ENCODE assay signal across 8 mouse cellular contexts in the genomic region with DNA sequence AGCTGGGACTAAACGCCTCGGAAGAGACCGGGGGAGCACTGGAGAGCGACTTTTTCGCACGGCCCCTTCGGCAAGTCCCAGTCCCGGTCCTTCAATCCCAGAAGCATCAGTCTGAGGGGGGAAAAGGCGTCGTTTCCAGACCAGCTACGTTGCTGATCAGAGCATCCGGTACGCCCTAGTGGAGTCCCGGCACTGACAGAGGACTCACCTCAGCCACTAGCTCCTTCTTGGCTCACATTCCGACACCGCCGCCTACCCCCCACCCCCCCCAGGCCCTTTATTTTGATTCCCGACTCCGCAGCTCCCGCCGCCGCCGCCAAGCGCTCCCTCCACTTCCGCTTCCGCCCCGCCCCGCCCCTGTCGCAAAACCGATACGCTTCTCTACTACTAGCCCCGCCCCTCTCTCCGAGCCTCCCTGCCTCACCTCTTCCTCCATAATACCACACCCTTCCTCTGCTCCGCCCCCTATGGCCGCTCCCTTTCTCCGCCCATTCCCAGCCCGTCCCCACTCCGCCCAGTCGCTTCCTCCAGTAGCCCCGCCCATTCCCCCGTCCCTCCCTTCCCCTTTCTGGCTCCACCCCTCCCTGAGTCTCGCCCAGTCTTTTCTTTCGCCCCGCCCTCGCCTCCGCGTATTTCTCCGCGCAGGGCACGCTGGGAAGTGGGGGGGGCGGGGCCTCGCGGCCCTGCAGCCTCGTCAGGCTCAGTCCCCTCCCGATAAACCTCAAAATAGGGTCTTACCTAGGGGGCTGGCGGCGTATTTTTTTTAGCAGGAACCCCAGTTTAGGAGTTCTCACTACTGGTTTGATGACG. TPM values are rescaled to one million over a fixed set of nuclear protein-coding genes. Genes with fewer than 3 reads are reported as not detected.
DNase-seq lines count a peak whose midpoint lies in the region; ATAC-seq lines count a peak whose summit lies in the region.

No protein-coding gene starts in this region.

- H3K9ac ChIP-seq in intestine, embryonic 14.5 days (ENCODE audit: low read length) = peak overlapping the region; percentile 88

- ATAC-seq in intestine, embryonic 14.5 days (replicated peaks; ENCODE audit: low FRiP score, low TSS enrichment, low read depth) = peak; percentile 92

- H3K4me2 ChIP-seq in intestine, embryonic 14.5 days (ENCODE audit: low read length) = peak overlapping the region; percentile 80

- peaks cover 7% of the 10 kb centered on the region; the same call in 1 of the 2 replicates for H3K4me1 ChIP-seq in intestine, embryonic 14.5 days (replicated peaks; ENCODE audit: control insufficient read depth, insufficient read depth, low read length)

- peak overlapping the region; percentile 79 for H3K4me3 ChIP-seq in intestine, embryonic 14.5 days (ENCODE audit: low read depth, low read length)

- H3K36me3 ChIP-seq in intestine, embryonic 14.5 days (ENCODE audit: control insufficient read depth, insufficient read depth, low read length) = 0 out of 2 replicates have a peak, but pooled peaks cover 4% of the 10 kb centered on the region

- intact Hi-C loops in left cerebral cortex, postnatal 14 days (cut with DNase I) = loop anchor here (1.0 kb wide), 1 partner anchor 256 kb away; a partner anchor contains a TSS

- DNase-seq in adrenal gland, adult 18-20 months (ENCODE audit: low spot score in 2 of 2) = peak; percentile 94 to 96
- peak; percentile 99 for DNase-seq in embryo, embryonic 11 days
- peak; percentile 100 for DNase-seq in gastrocnemius, postnatal 25 days
- peak; percentile 99 for DNase-seq in intestine, embryonic 14.5 days (ENCODE audit: low spot score)
- peak; percentile 98 to 100 for DNase-seq in left cerebral cortex, postnatal 14 days (ENCODE audit: low spot score in 2 of 2)
- DNase-seq in mesoderm, embryonic 11.5 days (ENCODE audit: low read depth, low spot score) = peak; percentile 99
- peak; percentile 99 for DNase-seq in right cerebral cortex, postnatal 36 days (ENCODE audit: low spot score in 2 of 2)
- DNase-seq in yolk sac, embryonic 10.5 days (ENCODE audit: low spot score) = peak; percentile 100

- WGBS in intestine, embryonic 14.5 days = under 1% methylated on average over 53 of the region's 58 CpGs

- no peaks in the 10 kb centered on the region for H3K27me3 ChIP-seq in intestine, embryonic 14.5 days (replicated peaks; ENCODE audit: control insufficient read depth, insufficient read depth, low read length)

- no peaks in the 10 kb centered on the region for H3K9me3 ChIP-seq in intestine, embryonic 14.5 days (ENCODE audit: control insufficient read depth, low read length)

- peak overlapping the region; percentile 98 for H3K27ac ChIP-seq in intestine, embryonic 14.5 days (ENCODE audit: low read depth)

RNA-seq across cellular contexts. Expression of a gene that starts 3.9 kb away (rescaled TPM):
- 10 to 100 TPM; 37.1 to 39.2 TPM for total RNA-seq in adrenal gland, adult 18-20 months (2021)
- 10 to 100 TPM; 24.3 to 27.0 TPM for total RNA-seq in gastrocnemius, postnatal 25 days (2021)
- 90.8 and 98.4 TPM in 2 replicates for polyA plus RNA-seq in intestine, embryonic 14.5 days (2014; fragmentation: Nextera tagmentation; extraction: Ambion mirVana)
- 10 to 100 TPM; 16.8 to 17.7 TPM for total RNA-seq in left cerebral cortex, postnatal 14 days (2021)

RNA-seq across cellular contexts. Expression of a gene that starts 4.0 kb away (rescaled TPM):
- 100 to 1,000 TPM; 124 to 141 TPM for total RNA-seq in adrenal gland, adult 18-20 months (2021)
- 10 to 100 TPM; 16.4 to 18.7 TPM for total RNA-seq in gastrocnemius, postnatal 25 days (2021)
- polyA plus RNA-seq in intestine, embryonic 14.5 days (2014; fragmentation: Nextera tagmentation; extraction: Ambion mirVana) = 16.8 and 19.0 TPM in 2 replicates
- total RNA-seq in left cerebral cortex, postnatal 14 days (2021) = 10 to 100 TPM; 59.3 to 64.8 TPM

Comparison
In these comparisons a context has a peak if more than half of its experiments do, and no peak if none do; other contexts are left out.
1. Peak in every context shown above with its lines: DNase-seq, ATAC-seq, H3K4me3 ChIP-seq and H3K27ac ChIP-seq.